Mouse (Mus musculus): ENCODE measurements around the gene Dpp8. TPM values are rescaled to one million over a fixed set of nuclear protein-coding genes. Genes with fewer than 3 reads are reported as not detected.
A peak's percentile ranks its signal among the peaks of the same experiment; 100 is the strongest.

The Dpp8 gene
- total and polyA plus RNA-seq, 2 experiments from 2014 or later = 27.7 to 77.2 TPM

- Histone ChIP-seq H3K9me3 (ENCODE audit: low read length) (no peaks in the 10 kb centered on the region), H3K27me3 (ENCODE audit: insufficient read depth, low read length) (no peaks in the 10 kb centered on the region), H3K4me2 (ENCODE audit: low read depth, low read length) (peak within 1 kb of the TSS; percentile 92), H3K9ac (replicated peaks; ENCODE audit: low read length) (peak within 1 kb of the TSS; percentile 86), H3K36me3 (ENCODE audit: insufficient read depth, low read length) (no peaks in the 10 kb centered on the region), H3K27ac (peak within 1 kb of the TSS; percentile 93), H3K4me1 (ENCODE audit: insufficient read depth, low read length) (0 out of 2 replicates have a peak, but pooled peaks cover 10% of the 10 kb centered on the region), H3K4me3 (ENCODE audit: low read length) (peak within 1 kb of the TSS; percentile 82)
- WGBS = 1% methylated on average over 43 of the region's 76 CpGs
- DNase-seq (ENCODE audit: low spot score) (peak; percentile 62), ATAC-seq (peak; percentile 34)
- no peak for TF ChIP-seq CTCF (IDR thresholded peaks at IDR 0.05; ENCODE audit: low read depth)
Observed at GRCm38 (mm10) chr9:65100991-65101685, 68.9 kb downstream of the Dpp8 start, which contains the start of gene Igdcc4. Gene Igdcc4 (plus strand): TSS chr9:65101486.

- H3K27me3 ChIP-seq (ENCODE audit: insufficient read depth, low read length) = no peaks in the 10 kb centered on the region
- peak overlapping the region; percentile 93 for H3K27ac ChIP-seq
- under 1% methylated on average over 39 of the region's 39 CpGs for WGBS
- peak overlapping the region; percentile 92 for H3K4me2 ChIP-seq (ENCODE audit: low read depth, low read length)
- peak overlapping the region; percentile 82 for H3K4me3 ChIP-seq (ENCODE audit: low read length)
- no peaks in the 10 kb centered on the region for H3K36me3 ChIP-seq (ENCODE audit: insufficient read depth, low read length)
- no peak for TF ChIP-seq CTCF (IDR thresholded peaks at IDR 0.05; ENCODE audit: low read depth)
- H3K4me1 ChIP-seq (ENCODE audit: insufficient read depth, low read length) = 0 out of 2 replicates have a peak, but pooled peaks cover 10% of the 10 kb centered on the region
- DNase-seq (ENCODE audit: low spot score) = peak; percentile 71
- H3K9ac ChIP-seq (replicated peaks; ENCODE audit: low read length) = peak overlapping the region; percentile 86
- no peaks in the 10 kb centered on the region for H3K9me3 ChIP-seq (ENCODE audit: low read length)
- peak; percentile 68 for ATAC-seq
Observed at GRCm38 (mm10) chr9:65101686-65102376, 69.6 kb downstream of the Dpp8 start.

GRCm38 (mm10) chr9:65102377-65103172, 70.4 kb downstream of the Dpp8 start:
- WGBS = 2% methylated on average over 36 of the region's 36 CpGs
- H3K4me1 ChIP-seq (ENCODE audit: insufficient read depth, low read length) = 0 out of 2 replicates have a peak, but pooled peaks cover 10% of the 10 kb centered on the region
- no peaks in the 10 kb centered on the region for H3K27me3 ChIP-seq (ENCODE audit: insufficient read depth, low read length)
- TF ChIP-seq CTCF (IDR thresholded peaks at IDR 0.05; ENCODE audit: low read depth) = no peak
- ATAC-seq = peak; percentile 75
- DNase-seq (ENCODE audit: low spot score) = peak; percentile 86
- H3K27ac ChIP-seq = peak overlapping the region; percentile 93
- peak overlapping the region; percentile 92 for H3K4me2 ChIP-seq (ENCODE audit: low read depth, low read length)
- H3K36me3 ChIP-seq (ENCODE audit: insufficient read depth, low read length) = no peaks in the 10 kb centered on the region
- no peaks in the 10 kb centered on the region for H3K9me3 ChIP-seq (ENCODE audit: low read length)
- H3K4me3 ChIP-seq (ENCODE audit: low read length) = peak overlapping the region; percentile 82
- H3K9ac ChIP-seq (replicated peaks; ENCODE audit: low read length) = peak overlapping the region; percentile 86

GRCm38 (mm10) chr9:65103173-65103752, 71.0 kb downstream of the Dpp8 start:
- 0 out of 2 replicates have a peak, but pooled peaks have one; percentile 4 for TF ChIP-seq CTCF (IDR thresholded peaks at IDR 0.05; ENCODE audit: low read depth)
- Histone ChIP-seq H3K9me3 (ENCODE audit: low read length) (no peaks in the 10 kb centered on the region), H3K4me3 (ENCODE audit: low read length) (peak overlapping the region; percentile 82), H3K4me1 (ENCODE audit: insufficient read depth, low read length) (0 out of 2 replicates have a peak, but pooled peaks cover 10% of the 10 kb centered on the region), H3K9ac (replicated peaks; ENCODE audit: low read length) (no peak overlapping the region), H3K4me2 (ENCODE audit: low read depth, low read length) (peak overlapping the region; percentile 92), H3K27me3 (ENCODE audit: insufficient read depth, low read length) (no peaks in the 10 kb centered on the region), H3K36me3 (ENCODE audit: insufficient read depth, low read length) (no peaks in the 10 kb centered on the region), H3K27ac (peak overlapping the region; percentile 93)
- 20% methylated on average over 8 of the region's 8 CpGs for WGBS
- peak; percentile 22; the same call in 1 of the 2 replicates for ATAC-seq
- peak; percentile 68 for DNase-seq (ENCODE audit: low spot score)

GRCm38 (mm10) chr9:65106821-65107220, 74.6 kb downstream of the Dpp8 start:
- Histone ChIP-seq H3K4me3 (ENCODE audit: low read length) (no peak overlapping the region), H3K9me3 (ENCODE audit: low read length) (no peaks in the 10 kb centered on the region), H3K9ac (replicated peaks; ENCODE audit: low read length) (no peak overlapping the region), H3K36me3 (ENCODE audit: insufficient read depth, low read length) (no peaks in the 10 kb centered on the region), H3K4me1 (ENCODE audit: insufficient read depth, low read length) (0 out of 2 replicates have a peak, but pooled peaks cover 14% of the 10 kb centered on the region), H3K27ac (no peak overlapping the region), H3K27me3 (ENCODE audit: insufficient read depth, low read length) (no peaks in the 10 kb centered on the region), H3K4me2 (ENCODE audit: low read depth, low read length) (no peak overlapping the region)
- DNase-seq (ENCODE audit: low spot score) = no peak
- no peak for TF ChIP-seq CTCF (IDR thresholded peaks at IDR 0.05; ENCODE audit: low read depth)
- no peak for ATAC-seq
- 81% methylated on average over 4 of the region's 4 CpGs for WGBS

GRCm38 (mm10) chr9:65107893-65108292, 75.7 kb downstream of the Dpp8 start:
- H3K9ac ChIP-seq (replicated peaks; ENCODE audit: low read length) = no peak overlapping the region
- no peak overlapping the region for H3K27ac ChIP-seq
- 75% methylated on average over 1 of the region's 1 CpGs for WGBS
- ATAC-seq (no peak), DNase-seq (ENCODE audit: low spot score) (no peak)
- H3K4me1 ChIP-seq (ENCODE audit: insufficient read depth, low read length) = 0 out of 2 replicates have a peak, but pooled peaks cover 14% of the 10 kb centered on the region
- no peaks in the 10 kb centered on the region for H3K36me3 ChIP-seq (ENCODE audit: insufficient read depth, low read length)
- TF ChIP-seq CTCF (IDR thresholded peaks at IDR 0.05; ENCODE audit: low read depth) = no peak
- H3K27me3 ChIP-seq (ENCODE audit: insufficient read depth, low read length) = no peaks in the 10 kb centered on the region
- H3K4me3 ChIP-seq (ENCODE audit: low read length) = no peak overlapping the region
- no peak overlapping the region for H3K4me2 ChIP-seq (ENCODE audit: low read depth, low read length)
- H3K9me3 ChIP-seq (ENCODE audit: low read length) = no peaks in the 10 kb centered on the region

Measured in hindbrain, postnatal 0 days (tissue).